Mouse (Mus musculus) kidney, adult 2 months (tissue): ENCODE measurements around the gene Mapk12.

Experiments
- CTCF ChIP-seq: fragments of 200-500 bp; conservative IDR thresholded peaks from 2 replicates; pipeline ENCODE4 v1.5.1; 2011; ENCODE audit warnings: low read depth, mild to moderate bottlenecking, control low read depth, low read length, moderate library complexity, mixed read lengths; ENCODE audit not compliant: insufficient read depth, insufficient read length
- POLR2A ChIP-seq: fragments of 200-500 bp; IDR thresholded peaks from one replicate; pipeline ENCODE4 v1.6.1; 2011; ENCODE audit warnings: low read depth, low read length, control low read depth

- TF ChIP-seq CTCF = no peak
- TF ChIP-seq POLR2A = no peak
Measured at GRCm38 (mm10) chr15:89098616-89099015, 41.9 kb downstream of the Mapk12 start.
